Mouse (Mus musculus): ENCODE data around the gene Zdhhc6.

Zdhhc6 gene

DNA sequence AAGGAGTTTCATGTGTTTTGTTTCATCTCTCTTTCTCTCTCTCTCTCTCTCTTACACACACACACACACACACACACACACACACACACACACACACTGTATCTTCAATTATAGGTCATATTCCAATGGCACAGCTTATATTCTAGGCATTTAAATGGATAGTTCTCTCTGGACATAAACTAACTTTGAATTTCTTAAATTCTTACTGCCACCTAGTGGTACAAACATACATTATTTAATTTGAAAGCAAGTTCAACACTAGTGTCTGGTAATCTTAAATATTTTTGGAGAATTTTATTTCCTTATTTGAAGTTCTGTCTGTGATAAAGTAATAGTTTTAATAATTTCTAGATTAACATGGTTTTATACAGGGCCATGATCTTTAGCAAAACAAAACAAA lies 10.8 kb downstream of the Zdhhc6 start:
- no peak for DNase-seq (ENCODE audit: extremely low read depth, low read depth)

DNA sequence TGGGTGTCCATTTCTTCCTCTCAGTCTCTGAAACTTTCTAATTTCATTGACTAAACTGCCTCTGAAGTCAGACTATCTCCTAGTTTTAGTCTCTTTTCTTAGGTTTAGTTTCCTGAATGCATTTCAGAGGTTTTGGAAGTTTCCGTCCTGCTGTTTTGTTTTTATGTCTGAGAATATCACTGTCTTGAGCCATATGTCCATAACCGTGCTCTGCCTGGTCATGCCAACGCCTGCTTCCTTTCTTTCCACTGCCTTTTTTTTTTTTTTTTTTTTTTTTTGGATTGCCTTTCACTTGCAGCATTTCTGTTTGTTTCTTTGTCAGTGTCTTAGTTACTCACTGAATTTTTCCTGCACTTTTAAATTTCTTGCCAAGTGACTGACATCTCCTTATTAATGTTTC lies 15.3 kb downstream of the Zdhhc6 start:
- no peak for DNase-seq (ENCODE audit: extremely low read depth, low read depth)

DNA sequence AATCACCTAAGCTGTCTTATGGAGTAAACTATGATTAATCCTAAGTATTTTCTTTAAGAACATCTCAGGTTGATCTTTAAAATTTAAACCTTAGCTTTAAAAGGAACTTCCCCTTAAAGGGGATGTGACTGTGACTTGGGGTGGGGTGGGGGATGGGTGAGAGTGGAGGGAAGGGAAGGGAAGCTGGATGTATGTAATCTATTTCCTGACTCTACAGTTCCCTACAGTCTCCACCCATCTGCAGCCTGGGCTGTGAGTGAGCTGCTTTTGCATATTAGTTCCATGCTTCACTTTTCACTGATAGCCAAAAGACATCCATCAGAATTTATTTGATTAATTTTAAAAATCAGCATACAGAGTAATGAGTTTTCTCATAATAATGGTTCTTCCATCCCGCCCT lies 16.5 kb downstream of the Zdhhc6 start:
- DNase-seq (ENCODE audit: extremely low read depth, low read depth): peak; percentile 82

GRCm38 (mm10) chr19:55297961-55298360 lies 17.9 kb downstream of the Zdhhc6 start:
- DNase-seq (ENCODE audit: extremely low read depth, low read depth): no peak

- DNase-seq (ENCODE audit: extremely low read depth, low read depth): no peak
These were observed 18.3 kb downstream of the Zdhhc6 start for GRCm38 (mm10) chr19:55297489-55297888.

DNA sequence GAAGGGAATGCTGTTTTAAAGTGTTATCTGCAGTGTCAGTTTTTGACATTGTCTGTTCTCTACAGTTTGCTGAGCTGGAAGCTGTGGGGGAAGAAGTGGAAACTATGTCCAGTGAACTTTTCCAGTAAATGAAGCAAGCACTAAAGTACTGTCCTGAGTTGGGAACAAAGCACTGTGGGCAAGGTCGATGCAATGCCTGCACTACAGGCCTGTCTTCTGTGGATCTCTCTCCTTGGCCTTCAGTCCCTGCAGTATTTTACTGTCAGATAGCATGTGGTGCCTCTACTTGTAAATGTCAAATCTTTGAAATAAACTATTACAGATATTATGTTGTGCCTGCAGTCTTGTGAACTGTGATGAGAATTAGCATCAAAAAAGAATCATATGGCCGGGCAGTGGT lies 19.5 kb downstream of the Zdhhc6 start:
- no peak for DNase-seq (ENCODE audit: extremely low read depth, low read depth)

DNA sequence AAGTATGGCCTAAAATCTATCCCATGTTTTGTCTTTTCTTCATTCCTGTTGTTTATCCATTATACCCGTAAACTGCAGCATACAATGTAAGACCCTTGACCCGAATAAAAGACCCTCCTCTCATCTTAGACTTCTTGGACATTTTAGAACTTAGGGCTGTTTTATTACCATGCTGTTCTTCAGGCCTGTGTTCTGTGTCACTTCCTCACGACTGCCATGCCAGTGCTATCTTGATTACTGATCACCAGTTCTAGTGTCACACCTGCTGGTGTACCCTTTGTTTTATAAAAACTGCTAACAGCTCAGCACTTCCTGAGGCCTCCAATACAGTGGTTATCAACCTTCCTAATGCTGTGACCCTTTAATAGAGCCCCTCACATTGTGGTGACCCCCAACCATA lies 20.3 kb downstream of the Zdhhc6 start:
- DNase-seq (ENCODE audit: extremely low read depth, low read depth): no peak

- DNase-seq (ENCODE audit: extremely low read depth, low read depth): no peak
These were observed 20.8 kb downstream of the Zdhhc6 start for GRCm38 (mm10) chr19:55295075-55295474.

DNA sequence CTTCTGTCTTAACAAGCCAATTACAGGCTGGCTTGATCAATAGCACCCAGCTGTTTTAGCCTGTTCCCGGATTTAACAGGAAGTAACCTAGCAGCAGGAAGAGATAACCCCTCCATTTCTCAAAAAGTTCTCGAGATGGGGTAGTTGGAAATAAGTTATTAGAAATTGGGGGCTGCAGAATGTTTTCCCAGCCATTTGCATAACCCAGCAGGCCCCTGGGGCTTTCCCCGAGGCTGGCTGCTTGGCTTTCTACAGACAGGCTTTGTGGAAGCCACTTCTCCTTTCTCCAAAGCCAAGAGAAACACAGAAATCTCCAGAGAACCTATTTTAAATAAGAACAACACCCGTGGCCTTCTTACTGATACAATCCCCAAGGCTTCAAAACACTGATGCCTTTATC lies 22.7 kb downstream of the Zdhhc6 start:
- DNase-seq (ENCODE audit: extremely low read depth, low read depth): no peak

DNA sequence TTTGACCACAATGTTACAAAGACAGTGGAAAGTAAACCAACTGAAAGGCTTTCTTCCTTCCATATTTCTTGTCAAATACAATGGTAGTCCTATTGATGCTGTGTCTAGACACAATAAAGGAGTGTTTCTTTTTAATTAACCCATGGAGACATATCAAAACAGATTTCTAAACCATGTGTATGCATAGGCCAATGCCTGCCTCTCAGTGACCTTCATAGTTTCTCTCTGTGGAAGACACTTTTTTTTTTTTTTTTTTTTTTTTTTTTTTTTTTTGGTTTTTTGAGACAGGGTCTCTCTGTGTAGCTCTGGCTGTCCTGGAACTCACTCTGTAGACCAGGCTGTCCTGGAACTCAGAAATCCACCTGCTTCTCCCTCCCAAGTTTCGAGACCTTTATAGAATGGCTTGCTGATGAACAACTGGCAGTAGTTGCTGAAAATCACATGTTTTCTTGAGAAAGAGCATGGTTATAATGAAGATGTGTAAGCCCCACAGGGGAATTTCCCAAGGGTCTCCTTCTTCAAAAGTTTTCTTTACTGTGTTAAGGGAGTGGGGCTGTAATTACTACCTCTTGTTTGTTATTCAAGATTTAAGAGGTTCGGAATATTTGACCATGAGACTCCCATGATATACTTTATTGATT lies 23.5 kb downstream of the Zdhhc6 start:
- DNase-seq (ENCODE audit: extremely low read depth, low read depth): no peak

- DNase-seq (ENCODE audit: extremely low read depth, low read depth): no peak
These were observed 25.1 kb downstream of the Zdhhc6 start for GRCm38 (mm10) chr19:55290621-55291270.

- no peak for DNase-seq (ENCODE audit: extremely low read depth, low read depth)
These were observed 26.9 kb downstream of the Zdhhc6 start for GRCm38 (mm10) chr19:55288974-55289373.

DNA sequence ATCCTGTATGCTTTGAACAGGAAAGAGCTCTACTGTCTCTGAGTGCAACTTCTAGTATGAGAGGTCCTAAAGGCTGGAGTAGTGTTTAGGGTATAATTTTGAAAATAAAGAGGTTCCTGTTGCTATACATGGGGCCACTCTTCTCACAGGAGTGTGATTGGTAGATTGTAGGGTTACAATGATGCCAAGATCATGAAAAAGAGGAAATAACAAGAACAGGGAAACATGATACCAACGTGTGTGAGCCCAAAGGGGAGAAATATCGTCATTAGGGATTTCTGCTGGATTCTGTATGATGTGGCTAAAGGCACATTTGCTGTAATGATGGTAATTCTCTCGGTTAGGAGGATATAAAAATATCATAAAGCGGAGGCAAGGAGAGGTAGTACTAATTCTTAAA lies 29.8 kb downstream of the Zdhhc6 start:
- DNase-seq (ENCODE audit: extremely low read depth, low read depth): peak; percentile 75

DNA sequence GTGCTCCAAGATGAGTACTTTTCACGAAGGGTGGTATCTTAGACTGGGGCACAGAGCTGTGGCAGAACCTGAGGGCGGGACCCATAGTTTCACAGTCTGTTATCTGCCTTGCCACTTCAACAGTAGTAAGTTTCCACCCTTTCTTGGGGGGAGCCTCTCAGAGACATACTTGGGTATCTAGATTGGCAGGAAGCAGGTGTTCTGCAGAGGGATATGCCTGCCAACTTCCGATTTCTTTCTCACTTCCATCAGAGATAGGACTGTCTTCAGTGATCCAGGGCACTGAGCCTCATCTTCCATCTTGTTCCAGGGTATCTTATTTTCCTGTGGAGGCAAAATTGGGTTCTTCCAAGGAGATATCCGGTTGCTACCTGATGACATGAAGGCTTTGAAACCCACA lies 31.7 kb downstream of the Zdhhc6 start:
- peak; percentile 98 for DNase-seq (ENCODE audit: extremely low read depth, low read depth)

DNA sequence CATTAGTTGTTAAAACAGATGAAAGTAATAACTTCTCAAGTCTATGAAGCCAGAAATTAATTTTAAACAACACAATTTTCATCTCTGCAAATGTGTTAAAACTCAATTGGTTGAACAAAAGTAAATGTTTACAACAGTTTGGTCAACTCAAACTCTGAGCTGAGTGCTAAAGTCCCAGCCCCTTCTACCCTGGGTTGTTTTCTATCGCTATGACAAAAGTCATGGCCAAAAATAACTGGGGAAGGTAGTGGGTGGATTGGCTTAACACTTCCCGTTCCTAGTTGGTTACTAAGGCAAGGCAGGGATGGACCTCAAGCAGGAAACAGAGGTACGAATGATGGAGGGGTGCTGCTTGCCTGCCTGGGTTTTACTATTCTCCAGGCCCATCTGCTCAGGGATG lies 39.1 kb downstream of the Zdhhc6 start:
- no peak for DNase-seq (ENCODE audit: extremely low read depth, low read depth)

GRCm38 (mm10) chr19:55276100-55276499 lies 39.7 kb downstream of the Zdhhc6 start:
- no peak for DNase-seq (ENCODE audit: extremely low read depth, low read depth)

GRCm38 (mm10) chr19:55273340-55273739 lies 42.5 kb downstream of the Zdhhc6 start:
- DNase-seq (ENCODE audit: extremely low read depth, low read depth): peak; percentile 43

- DNase-seq (ENCODE audit: extremely low read depth, low read depth): no peak
These were observed 44.4 kb downstream of the Zdhhc6 start for GRCm38 (mm10) chr19:55271448-55271847.

DNA sequence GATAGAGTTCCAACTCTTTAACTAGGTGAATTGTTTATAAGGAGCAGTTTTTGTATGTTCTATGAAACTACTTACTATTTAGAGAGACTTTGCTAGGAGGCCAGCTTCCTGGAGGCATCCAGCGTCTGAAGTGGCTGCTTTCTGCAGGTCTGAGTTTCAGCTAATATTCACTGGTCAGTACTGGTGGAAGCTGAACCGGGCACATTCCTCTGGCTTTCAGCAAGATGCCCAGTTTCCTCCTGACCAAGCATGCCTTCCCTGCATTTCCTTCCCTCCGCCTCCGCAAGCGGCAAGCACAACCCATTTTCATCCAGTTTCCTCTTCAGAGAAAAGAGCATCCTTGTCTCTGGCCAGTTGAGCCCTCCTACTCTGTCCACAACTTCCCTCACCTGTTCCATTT lies 46.8 kb downstream of the Zdhhc6 start:
- DNase-seq (ENCODE audit: extremely low read depth, low read depth): no peak

DNA sequence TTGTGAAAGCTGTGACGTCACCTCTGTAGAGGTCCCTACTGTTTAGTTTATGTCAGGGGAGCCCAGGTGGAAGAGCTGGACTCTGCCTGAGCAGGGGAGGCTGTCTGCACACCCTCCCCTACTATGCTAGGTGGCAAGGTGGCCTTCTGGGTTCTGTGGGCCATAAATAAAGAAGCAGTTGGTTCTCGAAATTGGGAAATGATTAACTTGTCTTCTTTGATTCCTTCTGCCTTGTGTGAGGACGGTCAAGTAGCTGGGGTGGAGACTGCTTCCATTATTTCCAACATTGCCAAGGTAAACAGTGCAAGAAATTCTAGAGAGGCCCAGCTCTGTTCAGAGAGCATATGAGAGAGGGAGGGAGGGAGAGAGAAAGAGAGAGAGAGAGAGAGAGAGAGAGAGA lies 47.7 kb downstream of the Zdhhc6 start:
- DNase-seq (ENCODE audit: extremely low read depth, low read depth): no peak

DNA sequence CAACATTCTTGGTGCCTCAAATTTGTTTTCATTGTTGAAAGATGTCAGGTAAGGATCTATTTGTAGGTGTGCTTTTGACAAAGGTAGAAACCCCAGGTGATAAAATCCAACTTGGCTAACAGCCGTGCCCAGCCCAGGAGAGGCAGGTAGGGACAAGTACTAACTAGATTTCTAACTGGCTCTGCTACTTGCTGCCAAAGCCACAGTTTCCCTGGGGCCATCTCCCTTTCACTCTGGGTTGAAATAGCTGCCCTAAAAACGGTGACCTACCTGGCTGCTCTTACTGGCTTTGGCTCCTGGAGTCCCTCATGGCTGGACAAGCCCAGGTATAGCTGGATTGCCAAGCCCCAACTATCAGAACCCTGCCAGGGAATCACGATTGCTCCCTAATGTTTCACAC lies 49.0 kb downstream of the Zdhhc6 start:
- DNase-seq (ENCODE audit: extremely low read depth, low read depth): no peak

DNA sequence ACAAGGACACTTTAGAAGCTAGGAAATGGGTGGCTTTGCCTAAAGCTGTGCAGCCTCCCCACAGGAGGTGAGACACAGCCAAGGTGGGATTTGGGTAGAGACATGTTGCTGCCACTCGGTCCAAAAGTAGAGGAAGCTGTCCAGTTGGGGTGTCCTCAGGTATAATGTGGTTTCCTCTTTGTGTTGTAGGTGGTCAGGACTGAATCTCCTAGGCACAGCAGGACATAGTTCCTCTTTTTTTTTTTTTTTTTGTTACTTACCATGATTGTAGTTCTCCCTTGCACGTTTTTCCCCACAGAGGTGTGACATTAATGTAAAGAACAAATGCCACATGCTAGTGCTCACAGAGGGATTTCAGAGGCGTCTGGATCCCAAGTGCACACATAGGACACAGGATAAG lies 50.6 kb downstream of the Zdhhc6 start:
- DNase-seq (ENCODE audit: extremely low read depth, low read depth): peak; percentile 70

- no peak for DNase-seq (ENCODE audit: extremely low read depth, low read depth)
These were observed 55.2 kb downstream of the Zdhhc6 start for GRCm38 (mm10) chr19:55260389-55261184.
